ENCODE assay signal across 8 mouse cellular contexts in the genomic region with DNA sequence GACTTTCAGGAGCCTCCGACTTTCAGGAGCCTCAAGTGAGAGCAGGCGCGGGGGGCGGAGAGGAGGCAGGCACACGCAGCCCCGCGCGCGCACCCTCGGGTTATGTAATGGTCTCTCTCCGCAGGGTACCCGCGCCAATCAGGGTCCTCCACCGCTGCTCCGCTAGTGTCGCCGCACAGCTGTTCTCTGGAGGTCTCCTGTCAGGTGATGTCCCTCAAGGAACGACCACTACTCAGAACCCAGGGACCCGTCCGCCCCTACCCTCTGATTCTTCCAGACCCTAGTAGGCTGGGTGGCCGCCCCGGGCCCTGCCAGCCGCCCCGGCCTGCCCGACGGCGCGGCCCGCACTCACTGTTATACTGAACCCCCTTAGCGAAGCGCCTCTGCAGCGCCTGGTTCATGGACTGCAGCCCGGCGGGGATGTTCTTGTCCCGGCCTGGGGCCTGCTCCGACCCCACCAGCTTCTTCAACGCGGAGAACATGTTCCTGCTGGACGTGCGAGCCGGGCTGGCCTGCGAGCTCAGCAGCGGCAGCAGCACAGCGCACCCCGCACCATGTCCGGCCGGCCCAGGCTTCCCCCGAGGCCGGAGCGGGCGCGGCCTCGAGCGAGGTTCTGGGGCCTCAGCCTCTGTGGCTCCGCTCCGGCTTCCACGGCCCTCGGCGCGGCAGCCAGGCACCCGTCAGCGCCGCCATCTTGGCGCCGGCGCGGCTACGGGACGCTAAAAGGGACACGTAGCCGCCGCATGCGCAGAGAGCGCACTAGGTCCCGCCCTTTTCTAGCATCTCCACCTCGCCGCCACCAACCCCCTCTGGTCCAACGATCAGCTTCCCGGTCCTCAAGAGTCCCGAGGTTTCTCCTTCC. TPM values are rescaled to one million over a fixed set of nuclear protein-coding genes. Genes with fewer than 3 reads are reported as not detected.
DNase-seq lines count a peak whose midpoint lies in the region; ATAC-seq and TF ChIP-seq lines count a peak whose summit lies in the region.

A gene (minus strand): TSS at position 761 of the 862 bp plus-strand sequence.

- peak; percentile 89 for DNase-seq in gastrocnemius, postnatal 10 days
- peak; percentile 92 for DNase-seq in induced T-regulatory cell, adult 2 months (ENCODE audit: low read depth)
- peak; percentile 65 to 91 for DNase-seq in left cerebral cortex, adult 9 months (ENCODE audit: low spot score in 2 of 2)
- DNase-seq in right cerebral cortex, postnatal 14 days = peak; percentile 91
- peak; percentile 84 to 89 for DNase-seq in urinary bladder, postnatal 36 days (ENCODE audit: low spot score in 2 of 2)

- peak within 1 kb of the TSS; percentile 72 for H3K4me3 ChIP-seq in cortical plate, adult 2 months (ENCODE audit: insufficient read depth, low read length)

- H3K4me1 ChIP-seq in cortical plate, adult 2 months (ENCODE audit: control insufficient read depth, insufficient read depth, low read length) = peaks cover 7% of the 10 kb centered on the region

- peak; percentile 77 for ATAC-seq in activated CD4-positive, CD25-positive, alpha-beta regulatory T cell, adult 4 months
- ATAC-seq in megakaryocyte progenitor cell, adult 5-6 weeks (replicated peaks; ENCODE audit: poor library complexity) = peak; percentile 88

- H3K27ac ChIP-seq in cortical plate, adult 2 months (ENCODE audit: insufficient read depth, low read length) = peak within 1 kb of the TSS; percentile 91

- peak; percentile 85 for TF ChIP-seq POLR2A in cortical plate, adult 2 months (IDR thresholded peaks at IDR 0.05; ENCODE audit: extremely low read depth, insufficient read depth, low read length)

- TF ChIP-seq CTCF in cortical plate, adult 2 months (IDR thresholded peaks at IDR 0.05; ENCODE audit: extremely low read depth, insufficient read depth, low read length) = no peak

RNA-seq across cellular contexts. Expression of the gene that starts here (rescaled TPM):
- 10 to 100 TPM; 16.1 to 19.8 TPM for polyA plus RNA-seq in activated CD4-positive, CD25-positive, alpha-beta regulatory T cell, adult 4 months (2017; shearing (Covaris generic))
- polyA plus RNA-seq in cortical plate, adult 2 months (2012; rRNA removed) = 158 and 162 TPM in 2 replicates
- 10 to 100 TPM; 49.6 to 58.7 TPM for total RNA-seq in gastrocnemius, postnatal 10 days (2021)
- total RNA-seq in megakaryocyte progenitor cell, adult 5-6 weeks (2015) = 37.4 and 49.5 TPM in 2 replicates
- 54.9 and 86.7 TPM in 2 replicates for total RNA-seq in megakaryocyte progenitor cell, adult 5-6 weeks (2017)

Comparison
In these comparisons a context has a peak if more than half of its experiments do, and no peak if none do; other contexts are left out.
1. Peak in every context shown above with its lines: DNase-seq, ATAC-seq, H3K4me3 ChIP-seq and H3K27ac ChIP-seq.